Mouse (Mus musculus) inflammation-experienced regulatory T-cells, adult 6 months (primary cell): ENCODE results near the gene Naif1. TPM values are rescaled to one million over a fixed set of nuclear protein-coding genes. Genes with fewer than 3 reads are reported as not detected.
"Not testable (repeated sequence)": the region's sequence is repeated elsewhere in the genome, so short reads cannot be mapped to it uniquely, and the experiment has no call there.

Source experiments
- ATAC-seq: one replicate; pipeline ENCODE4 v1.8.0; 2017
- polyA plus RNA-seq, 3 experiments: library from polyadenylated mRNA; unstranded; fragments of 100-300 nt; shearing (Covaris generic); gene quantifications; one replicate each; pipeline ENCODE4 v1.2.1; 2017

Naif1 gene
- polyA plus RNA-seq, 3 experiments from 2014 or later = 4.6 to 6.0 (median 4.8) TPM

DNA sequence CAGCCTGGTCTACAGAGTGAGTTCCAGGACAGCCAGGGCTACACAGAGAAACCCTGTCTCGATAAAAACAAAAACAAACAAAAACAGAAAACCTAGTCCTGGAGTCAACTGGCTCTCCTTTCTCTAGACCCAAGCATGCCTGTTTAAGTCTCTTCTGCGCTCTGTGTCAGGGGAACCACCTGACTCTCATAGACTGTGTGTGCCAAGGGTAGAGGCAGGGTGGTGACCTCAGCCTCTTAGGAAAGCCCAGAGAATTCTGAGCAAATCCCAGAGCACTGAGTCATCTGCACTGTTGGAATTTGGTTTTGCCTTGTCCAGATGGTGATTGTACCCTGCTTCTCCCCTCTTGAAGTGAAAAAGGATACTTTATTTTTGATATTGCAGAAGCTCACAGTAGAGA lies 8.0 kb downstream of the Naif1 start:
- no peak for ATAC-seq

GRCm38 (mm10) chr2:32459657-32460056 lies 9.4 kb downstream of the Naif1 start:
- ATAC-seq = no peak

GRCm38 (mm10) chr2:32463773-32464172 lies 13.5 kb downstream of the Naif1 start:
- ATAC-seq = peak; percentile 43

DNA sequence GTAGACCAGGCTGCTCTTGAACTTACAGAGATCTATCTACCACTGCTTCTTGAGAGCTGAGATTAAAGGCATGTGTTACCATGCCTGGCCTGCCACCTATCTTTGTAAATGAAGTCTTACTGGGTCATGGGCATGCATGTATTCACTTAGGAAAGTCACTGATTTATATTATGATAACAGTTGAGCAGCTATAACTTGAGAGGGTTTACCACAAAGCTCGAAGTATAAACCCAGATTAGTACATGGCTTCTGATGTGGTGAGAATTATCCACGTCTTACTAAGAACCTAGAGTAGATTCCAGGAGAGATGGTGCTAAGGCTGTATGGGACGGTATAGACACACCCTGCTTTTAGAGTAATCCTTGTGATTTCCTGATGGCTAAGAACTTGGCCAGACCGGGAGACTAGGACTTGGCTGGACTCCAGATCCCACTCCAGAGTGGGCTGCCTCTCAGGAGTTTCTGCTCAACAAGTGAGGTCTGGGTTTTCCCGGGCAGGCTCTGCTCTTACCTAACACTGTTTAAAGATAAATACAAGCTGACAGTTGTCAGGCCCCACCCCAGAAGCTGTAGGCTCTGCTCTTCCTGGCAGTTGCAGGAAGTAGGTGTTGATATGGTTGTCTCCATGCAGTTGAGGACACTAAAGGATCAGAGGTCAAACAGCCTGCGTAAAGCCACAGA lies 14.1 kb downstream of the Naif1 start:
- peak; percentile 28 for ATAC-seq

DNA sequence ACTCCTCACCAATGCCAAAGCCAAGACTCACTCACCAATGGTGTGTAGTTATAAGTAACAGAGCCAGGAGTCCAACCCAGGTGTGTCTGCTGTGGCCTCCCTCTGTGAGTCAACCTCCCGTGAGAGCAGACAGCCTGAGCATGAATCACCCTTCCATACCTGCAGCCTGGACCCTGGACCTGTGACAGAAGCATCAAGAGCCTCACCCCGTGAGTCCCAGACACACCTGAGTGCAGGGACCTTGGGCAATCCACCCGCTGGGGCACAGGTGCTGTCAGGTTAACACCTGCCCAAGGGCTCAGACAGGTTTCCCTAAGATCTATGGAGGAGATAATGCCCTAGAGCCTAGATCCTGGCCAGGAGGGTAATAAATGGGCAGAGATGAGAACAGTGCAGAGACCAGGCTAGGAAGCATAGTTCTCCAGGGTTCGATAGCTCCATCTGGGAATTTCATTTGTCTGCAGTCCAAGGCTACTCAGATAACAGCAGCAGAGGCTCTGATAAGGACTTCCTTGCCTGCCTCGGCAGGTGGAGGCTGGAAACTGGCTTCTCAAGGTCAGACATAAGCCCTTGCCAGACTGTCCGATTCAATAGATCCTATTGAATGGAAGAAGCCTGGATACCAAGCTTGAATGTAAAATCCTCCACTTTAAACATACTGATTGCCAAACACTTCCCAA lies 20.9 kb downstream of the Naif1 start:
- no peak for ATAC-seq

- ATAC-seq = no peak
Measured at GRCm38 (mm10) chr2:32471681-32472061, 21.4 kb downstream of the Naif1 start.

GRCm38 (mm10) chr2:32475361-32475760 lies 25.1 kb downstream of the Naif1 start:
- ATAC-seq = not testable (repeated sequence)

DNA sequence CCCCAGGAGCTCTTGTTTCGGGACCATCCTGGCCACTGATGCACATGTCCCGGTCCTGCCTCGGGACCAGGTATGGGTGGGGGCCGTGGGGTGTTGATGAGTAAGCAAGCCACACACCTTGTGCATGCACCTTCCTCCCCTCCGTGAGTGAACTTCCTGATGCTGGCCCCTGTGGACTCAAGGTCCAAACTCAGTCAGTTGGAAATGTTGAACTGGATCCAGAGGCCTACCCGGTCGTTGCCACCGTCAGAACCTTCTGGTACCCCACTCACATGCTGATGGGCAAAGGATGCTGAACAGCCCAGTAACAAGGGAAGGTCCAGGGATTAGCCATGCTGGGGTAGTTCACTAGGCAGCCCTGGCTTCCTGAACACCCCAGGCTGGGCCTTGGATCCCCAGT lies 32.1 kb downstream of the Naif1 start:
- ATAC-seq = no peak

- no peak for ATAC-seq
Measured at GRCm38 (mm10) chr2:32483179-32483875, 33.1 kb downstream of the Naif1 start.

DNA sequence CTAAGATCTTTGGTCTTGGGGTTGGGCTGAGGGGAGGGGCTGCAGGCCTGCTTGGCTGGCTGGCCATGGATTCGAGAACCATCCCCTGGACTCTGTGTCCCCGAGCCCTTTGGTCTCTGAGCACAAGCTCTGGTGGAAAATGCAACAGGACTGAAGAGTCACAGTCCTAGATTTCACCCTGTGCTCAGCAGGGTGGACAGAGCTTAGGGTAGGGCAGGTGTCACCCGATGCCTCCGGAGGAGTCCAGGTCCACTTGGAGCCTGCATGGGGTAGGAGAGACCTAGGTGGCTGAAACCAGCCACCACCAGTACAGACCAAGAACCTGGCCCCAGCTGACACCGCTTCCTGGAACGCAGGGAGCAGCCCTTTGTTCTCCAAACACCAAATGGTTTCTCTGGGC lies 34.7 kb downstream of the Naif1 start:
- no peak for ATAC-seq

DNA sequence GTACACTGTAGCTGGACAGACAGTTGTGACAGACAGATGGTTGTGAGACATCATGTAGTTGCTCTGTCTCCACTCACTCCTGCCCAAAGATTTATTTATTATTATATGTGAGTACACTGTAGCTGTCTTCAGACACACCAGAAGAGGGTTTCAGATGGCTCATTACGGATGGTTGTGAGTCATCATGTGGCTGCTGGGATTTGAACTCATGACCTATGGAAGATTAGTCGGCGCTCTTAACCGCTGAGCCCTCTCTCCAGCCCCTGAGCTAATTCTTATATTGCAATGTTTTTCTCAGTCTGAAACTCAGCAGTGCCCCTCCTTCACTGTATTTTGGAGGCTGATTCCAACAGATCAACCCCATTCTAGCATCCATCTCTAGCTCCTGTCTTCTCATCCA lies 35.5 kb downstream of the Naif1 start:
- no peak for ATAC-seq

- no peak for ATAC-seq
Measured at GRCm38 (mm10) chr2:32486155-32486554, 35.9 kb downstream of the Naif1 start.

GRCm38 (mm10) chr2:32487124-32487623 lies 36.9 kb downstream of the Naif1 start:
- peak; percentile 77 for ATAC-seq

DNA sequence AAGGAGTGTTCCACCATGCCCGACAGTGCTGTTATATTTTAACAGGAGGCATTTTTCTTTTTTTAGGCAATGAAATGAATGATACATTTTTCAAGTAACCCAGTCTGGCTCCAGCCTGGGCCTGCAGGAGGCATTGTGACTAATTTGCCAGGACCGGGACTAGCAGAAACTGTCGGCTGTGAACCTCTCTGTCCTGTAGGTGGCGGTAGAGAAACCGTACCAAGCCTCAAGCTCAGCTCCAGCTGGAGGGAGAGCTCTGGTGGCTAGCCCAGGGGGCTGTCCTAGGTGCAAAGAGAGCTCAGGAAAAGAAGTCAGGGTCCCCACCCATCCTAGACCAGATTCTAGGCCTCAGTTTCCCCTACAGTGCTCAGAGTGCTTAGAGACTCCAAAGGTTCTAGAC lies 38.4 kb downstream of the Naif1 start:
- ATAC-seq = no peak

- not testable (repeated sequence) for ATAC-seq
Measured at GRCm38 (mm10) chr2:32490730-32491129, 40.5 kb downstream of the Naif1 start.

- no peak for ATAC-seq
Measured at GRCm38 (mm10) chr2:32492661-32493060, 42.4 kb downstream of the Naif1 start.

GRCm38 (mm10) chr2:32493301-32493701 lies 43.0 kb downstream of the Naif1 start:
- peak; percentile 72 for ATAC-seq

DNA sequence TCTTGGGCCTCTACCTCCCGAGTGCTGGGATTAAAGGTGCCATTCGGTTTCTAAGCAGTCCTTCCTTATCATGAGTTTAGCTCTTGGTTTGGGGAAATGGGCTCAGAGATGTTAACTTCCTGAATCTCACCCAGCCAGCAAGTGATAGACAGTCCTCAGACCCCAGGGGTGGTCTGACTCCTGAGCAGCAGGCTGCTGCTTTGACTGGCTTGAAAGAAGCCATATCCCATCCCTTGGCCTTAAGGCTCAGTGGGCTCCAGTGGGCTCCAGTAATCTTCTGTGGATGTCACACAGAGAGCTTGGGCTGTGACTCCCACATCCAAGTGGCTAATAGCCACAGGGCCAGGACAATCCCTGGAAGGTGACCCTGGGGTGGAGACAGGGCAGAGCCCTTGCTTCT lies 44.3 kb downstream of the Naif1 start:
- no peak for ATAC-seq

GRCm38 (mm10) chr2:32495185-32495726 lies 45.0 kb downstream of the Naif1 start:
- ATAC-seq = peak; percentile 82

DNA sequence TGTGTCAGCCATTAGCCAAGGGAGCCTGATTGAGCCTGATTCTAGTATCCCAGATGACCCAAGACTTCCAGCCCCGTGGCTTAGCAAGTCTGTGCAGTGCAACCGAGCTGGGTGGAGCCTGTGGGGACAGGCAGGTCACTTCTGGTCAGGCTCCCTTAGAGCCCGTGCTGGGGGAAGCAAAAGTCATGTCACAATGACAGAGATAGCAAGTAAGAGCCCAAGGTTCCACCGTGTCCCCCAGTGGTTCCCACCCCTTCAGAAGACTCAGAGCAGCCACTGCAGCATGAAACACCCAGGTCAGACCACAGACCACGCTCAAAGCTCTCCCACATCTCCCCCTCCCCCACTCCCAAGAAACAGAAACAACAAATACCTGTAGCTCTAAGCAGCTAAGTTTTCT lies 45.9 kb downstream of the Naif1 start:
- no peak for ATAC-seq

GRCm38 (mm10) chr2:32499365-32499764 lies 49.1 kb downstream of the Naif1 start:
- ATAC-seq = no peak

- no peak for ATAC-seq
Measured at GRCm38 (mm10) chr2:32500461-32500860, 50.2 kb downstream of the Naif1 start.

DNA sequence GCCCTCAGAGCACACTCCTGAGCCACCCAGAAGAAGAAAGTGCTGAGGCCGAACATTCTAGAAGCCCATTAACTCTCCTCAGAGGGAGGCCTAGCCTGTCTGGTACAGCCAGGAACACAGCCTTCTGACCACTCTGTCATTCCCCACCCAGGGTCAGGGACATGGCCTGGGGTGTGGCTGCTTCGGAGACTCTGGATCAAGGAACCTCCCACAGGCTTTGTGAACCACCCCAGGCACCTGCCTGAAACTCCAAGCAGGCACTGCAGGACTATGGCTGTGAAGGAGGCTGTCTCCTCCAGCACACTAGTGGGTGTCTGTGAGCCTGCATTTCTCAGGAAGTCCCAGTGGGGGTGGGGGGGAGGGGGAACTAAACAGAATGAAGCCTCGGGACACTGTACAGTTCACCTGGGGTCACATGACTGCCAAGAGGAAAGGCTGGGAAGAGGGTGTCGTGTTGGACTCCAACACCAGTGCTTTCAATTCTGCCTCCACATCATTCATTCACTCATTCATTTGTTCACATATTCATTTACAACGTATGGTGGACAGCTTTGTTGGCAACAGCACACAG lies 51.6 kb downstream of the Naif1 start:
- ATAC-seq = no peak
